Mouse (Mus musculus) testis, adult 2 months (tissue): Measurements from ENCODE around the gene Pde1b. TPM values are rescaled to one million over a fixed set of nuclear protein-coding genes. Genes with fewer than 3 reads are reported as not detected.
A peak's percentile ranks its signal among the peaks of the same experiment; 100 is the strongest.

ENCODE experiments used
- H3K27ac ChIP-seq: fragments of 200-500 bp; 2 replicates; pipeline ENCODE4 v1.5.1; 2012; ENCODE audit warnings: low read depth, low read length; ENCODE audit not compliant: control insufficient read depth, insufficient read depth
- H3K27me3 ChIP-seq: fragments of 200-500 bp; 2 replicates; pipeline ENCODE4 v1.6.1; 2012; ENCODE audit warnings: mild to moderate bottlenecking, low read length, moderate library complexity; ENCODE audit not compliant: control insufficient read depth, insufficient read depth
- H3K36me3 ChIP-seq: fragments of 200-500 bp; 2 replicates; pipeline ENCODE4 v1.6.1; 2012; ENCODE audit warnings: mild to moderate bottlenecking, low read length; ENCODE audit not compliant: control insufficient read depth, insufficient read depth
- H3K4me1 ChIP-seq: fragments of 200-500 bp; 2 replicates; pipeline ENCODE4 v1.6.1; 2012; ENCODE audit warnings: low read length; ENCODE audit not compliant: control insufficient read depth, insufficient read depth
- H3K4me3 ChIP-seq: fragments of 200-500 bp; 2 replicates; pipeline ENCODE4 v1.5.1; 2012; ENCODE audit warnings: low read depth, mild to moderate bottlenecking, low read length, moderate library complexity, mixed read lengths; ENCODE audit not compliant: control insufficient read depth
- CTCF ChIP-seq: fragments of 200-500 bp; IDR thresholded peaks from 2 replicates; pipeline ENCODE4 v1.5.1; 2012; ENCODE audit warnings: low read depth, mild to moderate bottlenecking, inconsistent platforms, low read length, moderate library complexity; ENCODE audit not compliant: control insufficient read depth, insufficient read depth, insufficient replicate concordance
- POLR2A ChIP-seq: fragments of 200-500 bp; IDR thresholded peaks from 2 replicates; pipeline ENCODE4 v1.6.1; 2012; ENCODE audit warnings: low read depth, mild to moderate bottlenecking, inconsistent platforms, low read length, moderate library complexity; ENCODE audit not compliant: control insufficient read depth
- polyA plus RNA-seq: library from polyadenylated mRNA; depleted of rRNA; stranded (reverse); fragments of >200 nt; gene quantifications from 2 replicates; pipeline ENCODE4 v1.2.3, GENCODE M21; 2012

The Pde1b gene
- polyA plus RNA-seq, 1 experiment = 4.2 TPM

DNA sequence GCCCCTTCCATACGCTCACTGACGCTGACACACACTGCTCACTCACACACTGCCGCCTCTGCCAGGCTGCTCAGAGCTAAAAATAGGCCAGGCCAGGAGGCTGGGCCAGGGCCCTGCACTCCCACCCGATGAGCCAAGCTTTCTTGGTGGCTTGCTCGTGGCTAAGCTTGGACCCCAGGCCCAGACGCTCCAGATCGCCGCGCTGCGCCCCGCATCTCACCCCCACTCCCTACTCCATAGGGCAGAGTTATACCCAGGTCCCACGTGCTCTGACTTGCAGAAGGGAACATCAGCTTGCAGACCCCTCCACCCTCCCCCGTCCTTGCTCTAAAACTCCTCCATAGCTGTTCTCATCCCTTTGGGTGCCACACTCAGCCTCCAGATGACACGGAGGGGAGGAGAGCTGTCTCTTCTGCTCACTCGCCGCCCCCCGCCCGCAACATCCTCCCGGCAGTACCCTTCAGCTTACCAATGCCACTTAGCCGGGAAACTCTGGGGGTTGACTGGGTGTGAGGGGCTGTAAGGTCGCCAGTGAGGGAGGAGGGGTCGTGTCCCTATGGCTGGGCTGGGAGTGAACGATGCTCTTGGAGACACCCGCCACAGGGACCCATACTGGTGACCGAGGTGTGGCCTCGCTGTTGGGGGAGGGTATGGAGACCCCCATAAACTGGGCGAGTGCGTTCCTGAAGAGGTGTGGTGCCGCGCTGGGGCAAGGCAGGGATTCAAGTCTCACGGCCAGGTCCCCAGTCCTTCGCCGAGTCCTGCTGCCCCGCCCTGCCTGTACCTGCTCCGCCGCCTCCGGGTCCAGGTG, 34.4 kb downstream of the Pde1b start:
- Histone ChIP-seq H3K36me3 (no peaks in the 10 kb centered on the region), H3K4me1 (peaks cover 6% of the 10 kb centered on the region; the same call in 1 of the 2 replicates), H3K27me3 (no peaks in the 10 kb centered on the region), H3K4me3 (peak overlapping the region; percentile 25), H3K27ac (no peak overlapping the region)
- TF ChIP-seq CTCF = no peak
- no peak for TF ChIP-seq POLR2A

DNA sequence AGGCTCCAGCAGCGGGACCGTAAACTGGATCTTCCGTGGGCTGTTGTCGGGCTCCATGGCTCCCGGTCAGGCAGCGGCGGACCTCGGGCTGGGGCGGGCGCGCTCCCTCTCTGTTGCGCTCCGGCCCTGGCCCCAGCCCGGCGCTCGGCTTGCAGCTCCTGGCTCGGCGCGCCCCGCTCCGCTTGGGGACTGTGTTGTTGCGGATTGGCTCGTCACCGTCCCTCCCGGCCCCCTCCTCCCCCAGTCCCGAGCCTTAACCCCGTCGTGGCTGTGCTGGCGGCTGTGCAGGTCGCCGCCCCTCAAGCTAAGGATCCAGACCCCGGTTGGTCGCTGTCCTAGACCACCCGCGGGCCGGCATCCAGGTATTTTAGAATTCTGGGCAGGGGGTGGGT, 35.0 kb downstream of the Pde1b start, which contains the start of gene Ppp1r1a:
Ppp1r1a (minus strand) TSS at position 182 of the 392 bp plus-strand sequence.
- no peaks in the 10 kb centered on the region for H3K36me3 ChIP-seq
- H3K27ac ChIP-seq = no peak within 1 kb of the TSS
- no peak for TF ChIP-seq POLR2A
- no peak for TF ChIP-seq CTCF
- H3K27me3 ChIP-seq = no peaks in the 10 kb centered on the region
- peak within 1 kb of the TSS; percentile 25 for H3K4me3 ChIP-seq
- H3K4me1 ChIP-seq = peaks cover 6% of the 10 kb centered on the region; the same call in 1 of the 2 replicates

DNA sequence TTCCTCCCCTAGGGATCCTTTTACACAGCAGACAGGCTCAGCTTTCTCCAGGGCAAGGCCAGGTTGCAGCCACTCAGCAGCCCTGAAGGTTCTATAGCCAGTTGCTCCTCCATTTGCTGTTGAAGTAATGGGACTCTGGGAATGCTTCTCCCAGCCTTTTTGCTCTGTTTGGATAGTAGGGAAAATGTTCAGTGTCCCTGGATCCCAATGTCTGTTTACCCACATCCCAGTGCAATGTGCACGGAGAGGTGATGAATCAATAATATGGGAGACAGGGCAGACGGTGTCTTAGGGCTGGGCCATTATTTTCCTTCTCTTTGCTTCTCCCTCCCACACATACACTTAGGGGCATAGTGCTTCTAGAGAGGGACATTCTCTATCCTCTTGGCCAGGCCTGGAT, 36.4 kb downstream of the Pde1b start:
- H3K27me3 ChIP-seq = no peaks in the 10 kb centered on the region
- TF ChIP-seq POLR2A (no peak), CTCF (no peak)
- H3K4me1 ChIP-seq = peaks cover 6% of the 10 kb centered on the region; the same call in 1 of the 2 replicates
- H3K27ac ChIP-seq = no peak overlapping the region
- H3K36me3 ChIP-seq = no peaks in the 10 kb centered on the region
- H3K4me3 ChIP-seq = no peak overlapping the region

DNA sequence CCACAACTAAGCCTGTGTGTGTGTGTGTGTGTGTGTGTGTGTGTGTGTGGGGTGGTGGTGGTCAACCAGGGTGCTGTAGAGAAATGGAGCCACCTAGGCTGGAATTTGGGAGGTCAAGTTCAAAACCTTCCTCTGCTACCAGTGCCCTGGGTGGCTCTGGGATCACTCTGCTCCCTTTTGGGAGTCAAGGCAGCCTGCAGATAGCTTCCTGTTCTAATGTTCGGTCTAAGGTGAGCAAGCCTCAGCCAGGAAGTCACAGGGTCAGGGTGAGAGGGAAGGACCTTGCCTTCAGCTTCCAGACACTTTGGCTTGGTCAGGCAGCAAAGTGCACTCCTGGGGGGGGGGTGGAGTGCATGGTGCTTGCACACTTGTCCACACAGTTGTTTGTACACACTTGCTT, 37.8 kb downstream of the Pde1b start:
- no peaks in the 10 kb centered on the region for H3K27me3 ChIP-seq
- no peaks in the 10 kb centered on the region for H3K36me3 ChIP-seq
- no peak overlapping the region for H3K27ac ChIP-seq
- H3K4me1 ChIP-seq = peaks cover 6% of the 10 kb centered on the region; the same call in 1 of the 2 replicates
- no peak for TF ChIP-seq POLR2A
- no peak for TF ChIP-seq CTCF
- H3K4me3 ChIP-seq = no peak overlapping the region

DNA sequence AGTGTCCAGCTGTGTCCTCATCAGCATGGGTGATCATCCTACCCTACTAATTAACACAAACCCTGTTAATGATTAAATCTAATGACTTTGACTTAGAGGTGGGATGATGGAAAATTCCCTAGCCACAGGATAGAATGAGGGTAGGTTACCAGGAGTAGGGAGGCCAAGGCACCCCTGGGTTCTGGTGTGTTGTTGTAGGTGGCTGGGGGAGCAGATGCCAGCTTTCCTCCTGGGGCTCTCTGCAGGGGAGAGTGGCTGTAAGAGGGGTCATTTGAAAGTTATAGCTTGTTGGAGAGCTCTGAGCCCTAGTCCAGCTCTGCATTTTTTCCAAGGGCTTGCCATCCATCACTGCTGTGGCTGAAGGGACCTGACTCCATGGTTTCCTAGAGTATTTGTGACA, 39.7 kb downstream of the Pde1b start:
- Histone ChIP-seq H3K27me3 (no peaks in the 10 kb centered on the region), H3K4me3 (no peak overlapping the region), H3K36me3 (no peaks in the 10 kb centered on the region), H3K4me1 (peaks cover 4% of the 10 kb centered on the region; the same call in 1 of the 2 replicates), H3K27ac (no peak overlapping the region)
- TF ChIP-seq POLR2A (no peak), CTCF (no peak)

DNA sequence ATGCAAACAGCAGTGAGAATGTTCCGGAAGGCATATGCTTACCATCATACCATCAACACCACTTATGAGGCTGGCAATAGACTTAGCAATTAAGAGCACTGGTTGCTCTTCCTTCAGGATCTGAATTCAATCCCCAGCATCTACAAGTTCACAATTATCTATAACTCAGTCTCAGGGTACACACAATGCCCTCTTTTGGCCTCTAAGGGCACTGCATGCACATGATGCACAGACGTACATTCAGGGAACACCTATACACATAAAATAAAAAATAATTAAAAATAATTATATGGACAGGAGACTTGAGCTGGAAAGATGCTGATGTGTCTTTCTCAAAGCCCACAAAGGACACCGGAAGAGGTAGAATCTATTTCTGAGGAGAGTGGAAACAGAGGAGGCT, 45.1 kb downstream of the Pde1b start:
- no peak for TF ChIP-seq POLR2A
- TF ChIP-seq CTCF = no peak
- no peaks in the 10 kb centered on the region for H3K27me3 ChIP-seq

DNA sequence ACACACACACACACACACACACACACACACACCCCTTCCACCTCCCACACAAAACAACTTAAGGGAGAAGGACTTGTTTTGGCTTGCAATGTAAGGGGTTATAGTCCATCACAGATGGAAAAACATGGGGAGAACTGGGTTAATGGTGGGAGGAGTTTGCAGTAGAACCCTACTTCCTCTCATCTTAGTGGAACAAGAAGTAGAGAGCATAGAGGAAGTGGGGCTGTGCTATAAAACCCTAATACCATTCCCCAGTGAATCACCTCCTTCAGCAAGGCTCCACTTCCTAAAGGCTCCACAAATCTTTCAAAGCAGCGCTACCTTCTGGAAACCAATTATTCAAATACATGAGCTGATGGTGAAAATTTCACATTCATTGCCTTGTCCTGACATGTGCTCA, 46.6 kb downstream of the Pde1b start:
- H3K27ac ChIP-seq = no peak overlapping the region

More for the DNA sequence above, 45.1 kb downstream of the Pde1b start:
- Histone ChIP-seq H3K4me3 (no peak overlapping the region), H3K36me3 (no peaks in the 10 kb centered on the region), H3K27ac (no peak overlapping the region), H3K4me1 (no peaks in the 10 kb centered on the region)

More for the DNA sequence above, 46.6 kb downstream of the Pde1b start:
- H3K4me3 ChIP-seq = no peak overlapping the region
- no peaks in the 10 kb centered on the region for H3K4me1 ChIP-seq
- H3K36me3 ChIP-seq = no peaks in the 10 kb centered on the region
- no peaks in the 10 kb centered on the region for H3K27me3 ChIP-seq
- TF ChIP-seq CTCF (no peak), POLR2A (no peak)
